Mouse (Mus musculus) T-helper 17 cell (primary cell): Measurements from ENCODE around the gene Olfr318.
"Not testable (repeated sequence)": the region's sequence is repeated elsewhere in the genome, so short reads cannot be mapped to it uniquely, and the experiment has no call there.

Source experiments
- in situ Hi-C, 2 experiments: fragments of 300-600 bp; cut with MboI, MseI; formaldehyde crosslinking; loops; 1 replicate in 1 of 2; 2 replicates in 1 of 2; pipeline ENCODE4 v1.15.1; 2025; ENCODE audit warnings: high pct_unique_total_duplicates in 2 of 2

Olfr318 gene

GRCm38 (mm10) chr11:58723914-58724313, at the start of gene Olfr318:
Gene Olfr318, minus strand, starts transcription at chr11:58724014.
- in situ Hi-C loops: loop anchor here in 1 of 2 experiments (5.0 kb wide), 1 partner anchor 42 kb away; the partner anchor contains the start of gene Olfr320

DNA sequence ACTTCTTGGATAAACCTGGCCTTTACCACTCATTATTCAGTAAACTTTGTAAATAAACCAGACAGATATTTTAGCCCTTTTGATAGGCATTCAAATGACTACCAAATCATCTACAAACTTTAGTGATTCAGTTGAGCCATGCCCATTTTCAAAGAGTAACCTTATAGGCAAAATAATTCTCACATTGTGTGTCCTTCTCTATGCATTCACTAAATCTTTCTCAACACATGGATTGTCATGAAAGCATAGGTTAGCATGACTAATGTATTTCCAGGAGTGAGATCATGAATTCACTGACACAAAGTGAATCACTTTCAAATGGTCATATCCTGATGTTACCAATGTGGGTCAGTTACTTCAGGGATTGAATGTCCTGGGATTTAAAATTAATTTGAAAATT, 49.1 kb upstream of the Olfr318 start, which contains the start of gene Olfr315:
TSS of gene Olfr315 (plus strand) at position 301 of the 400 bp plus-strand sequence.
- in situ Hi-C loops: no loop called here

DNA sequence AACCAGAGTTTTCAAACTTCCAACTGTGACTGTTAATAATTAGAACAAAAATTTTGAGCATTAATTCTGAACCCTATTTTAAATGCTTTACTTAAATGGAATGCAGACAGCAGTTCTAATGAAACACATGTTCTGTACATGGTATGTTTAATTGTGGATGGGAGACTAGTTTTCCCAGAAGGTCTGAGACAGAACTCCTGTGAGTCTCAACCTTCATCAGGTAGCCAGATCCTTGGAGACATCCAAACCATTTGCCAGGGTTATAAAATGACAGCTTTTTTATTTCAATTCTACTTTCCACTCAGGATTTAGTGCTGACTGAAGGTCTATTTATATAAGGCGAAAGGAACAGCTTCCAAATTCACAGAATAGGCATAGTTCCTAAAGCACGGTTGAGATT, 28.6 kb upstream of the Olfr318 start, which contains the start of gene Olfr316:
TSS of gene Olfr316 (plus strand) at position 301 of the 400 bp plus-strand sequence.
- in situ Hi-C loops: no loop called here

DNA sequence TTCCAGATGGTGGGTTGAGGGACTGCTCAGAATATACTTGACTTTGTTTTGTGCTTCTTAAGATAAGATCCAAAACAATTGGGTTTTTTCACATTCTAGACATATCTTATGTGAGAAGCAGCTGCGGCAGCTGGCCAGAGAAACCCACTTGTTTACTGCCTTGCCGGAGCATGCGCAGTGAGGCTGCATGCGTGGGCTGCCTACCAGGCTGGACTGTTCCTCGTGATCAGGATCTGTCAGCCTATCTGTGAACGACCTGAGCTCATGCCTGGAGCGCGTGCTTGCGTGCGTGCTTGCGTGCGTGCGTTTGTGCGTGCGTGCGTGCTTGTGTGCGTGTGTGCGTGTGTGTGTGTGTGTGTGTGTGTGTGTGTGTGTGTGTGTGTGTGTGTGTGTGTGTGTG, 27.3 kb upstream of the Olfr318 start:
- in situ Hi-C loops: not testable (repeated sequence)

DNA sequence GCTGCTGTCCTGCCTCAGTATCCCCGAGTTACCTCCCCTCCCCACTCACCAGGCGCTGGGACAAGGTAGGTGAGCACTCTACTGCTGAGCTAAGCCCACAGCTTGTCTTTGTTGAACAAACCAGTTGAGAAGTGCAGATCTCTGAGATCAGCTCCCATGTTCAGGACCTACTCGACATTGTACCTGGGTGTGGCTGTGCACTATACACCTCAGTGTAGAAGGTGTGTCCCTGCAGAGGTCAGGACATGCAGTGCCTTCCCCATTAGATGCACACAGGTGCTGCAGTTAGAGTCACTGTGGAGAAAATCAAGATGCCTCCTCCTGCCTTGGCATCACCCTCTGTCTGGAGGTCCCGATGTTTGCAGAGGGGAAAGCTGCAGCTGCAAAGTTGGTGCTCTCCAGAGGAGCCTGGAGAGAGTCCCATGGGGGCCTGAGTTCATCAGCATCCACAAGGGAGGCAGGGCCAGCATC, 15.0 kb upstream of the Olfr318 start, which contains the start of gene Olfr317:
TSS of gene Olfr317 (minus strand) at position 421 of the 471 bp plus-strand sequence.
- in situ Hi-C loops: no loop called here

DNA sequence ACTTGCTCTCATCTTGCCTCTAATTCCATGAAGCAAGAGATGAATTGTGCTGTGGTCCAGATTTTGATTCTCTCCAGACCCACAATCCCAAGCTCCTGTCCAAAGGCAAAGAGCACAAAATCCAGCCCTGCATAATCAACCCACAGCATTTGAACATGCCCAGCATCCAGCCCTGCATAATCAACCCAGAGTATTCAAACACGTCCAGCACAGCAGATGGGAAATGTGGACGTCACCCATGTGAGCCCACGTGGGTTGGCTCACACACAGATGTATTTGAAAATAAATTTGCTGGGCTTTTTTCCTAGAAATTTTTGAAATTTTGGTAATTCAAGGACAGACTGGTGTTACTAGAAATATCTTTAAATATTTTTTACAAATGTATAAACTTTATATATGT, 9.6 kb upstream of the Olfr318 start:
- in situ Hi-C loops: loop anchor here in 1 of 2 experiments (5.0 kb wide), 1 partner anchor 66 kb away; no protein-coding TSS in a partner anchor

GRCm38 (mm10) chr11:58727896-58728650, 4.3 kb upstream of the Olfr318 start:
- in situ Hi-C loops: not testable (repeated sequence)

DNA sequence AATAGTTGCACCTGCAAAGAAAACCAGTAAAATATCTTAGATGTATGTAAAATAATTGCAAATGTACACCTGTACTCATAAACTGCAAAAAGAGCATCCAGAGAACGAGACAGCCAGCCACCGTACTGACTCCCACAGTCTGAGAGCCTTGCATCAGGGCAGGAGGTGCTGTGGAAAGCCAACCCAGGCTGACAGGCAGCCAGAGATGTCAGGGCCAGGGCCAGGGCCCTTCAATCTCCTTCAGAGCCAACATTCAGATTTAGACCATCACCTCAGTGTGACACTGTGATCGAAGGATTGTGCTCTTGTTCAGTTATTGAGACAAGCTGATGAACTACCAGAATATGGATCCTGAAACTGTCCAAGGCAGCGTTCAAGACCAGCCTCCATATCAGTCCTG, 4.1 kb downstream of the Olfr318 start:
- in situ Hi-C loops: loop anchor here in 1 of 2 experiments (5.0 kb wide), 1 partner anchor 37 kb away; the partner anchor contains the start of gene Olfr320

DNA sequence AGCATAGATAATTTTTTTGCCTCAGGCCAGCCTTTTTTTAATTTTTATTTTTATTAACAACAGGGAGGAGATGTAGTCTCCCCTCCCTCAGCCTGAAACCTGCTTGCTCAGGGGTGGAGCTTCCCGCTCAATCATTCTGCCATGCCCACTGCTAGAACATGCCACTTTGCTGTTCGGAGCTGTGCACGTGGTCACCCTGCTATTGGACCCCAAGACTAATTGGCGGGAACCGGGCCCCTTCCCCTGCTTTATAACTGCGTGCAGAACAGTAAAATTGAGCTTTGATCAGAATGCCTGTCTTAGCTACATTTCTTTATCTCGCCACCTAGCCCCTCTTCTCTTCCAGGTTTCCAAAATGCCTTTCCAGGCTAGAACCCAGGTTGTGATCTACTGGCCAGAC, 6.1 kb downstream of the Olfr318 start:
- in situ Hi-C loops: not testable (repeated sequence)

DNA sequence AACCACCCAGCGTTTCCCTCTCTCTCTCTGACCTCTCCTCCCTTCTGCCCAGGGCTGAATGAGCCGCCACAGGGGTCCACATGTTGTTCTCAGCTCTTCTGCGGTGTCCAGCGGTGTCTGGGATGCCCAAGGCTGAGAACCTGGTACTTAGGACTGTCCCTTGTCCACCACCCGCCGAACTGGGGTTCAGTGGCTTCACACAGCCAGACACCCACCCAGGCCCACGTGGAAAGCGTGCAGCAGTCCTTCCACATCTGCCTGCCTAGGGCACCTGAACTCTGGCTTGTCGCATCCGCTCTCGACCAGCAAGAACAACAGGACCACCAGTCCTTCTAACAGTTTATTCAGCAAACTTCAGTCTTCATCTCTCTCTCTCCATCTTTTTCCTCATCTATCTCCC, 14.7 kb downstream of the Olfr318 start:
- in situ Hi-C loops: no loop called here

DNA sequence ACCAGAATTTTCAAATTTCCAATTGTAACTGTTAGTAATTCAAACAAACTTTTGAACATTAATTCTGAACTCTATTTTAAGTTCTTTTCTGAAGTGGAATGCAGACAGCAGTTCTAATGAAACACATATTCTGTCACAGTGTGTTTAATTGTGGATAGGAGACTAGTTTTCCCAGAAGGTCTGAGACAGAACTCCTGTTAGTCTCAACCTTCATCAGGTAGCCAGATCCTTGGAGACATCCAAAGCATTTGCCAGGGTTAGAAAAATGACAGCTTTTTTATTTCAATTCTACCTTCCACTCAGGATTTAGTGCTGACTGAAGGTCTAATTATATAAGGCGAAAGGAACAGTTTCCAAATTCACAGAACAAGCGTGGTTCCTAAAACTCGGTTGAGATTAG, 25.0 kb downstream of the Olfr318 start, which contains the start of gene Olfr319:
TSS of gene Olfr319 (plus strand) at position 301 of the 400 bp plus-strand sequence.
- in situ Hi-C loops: no loop called here

DNA sequence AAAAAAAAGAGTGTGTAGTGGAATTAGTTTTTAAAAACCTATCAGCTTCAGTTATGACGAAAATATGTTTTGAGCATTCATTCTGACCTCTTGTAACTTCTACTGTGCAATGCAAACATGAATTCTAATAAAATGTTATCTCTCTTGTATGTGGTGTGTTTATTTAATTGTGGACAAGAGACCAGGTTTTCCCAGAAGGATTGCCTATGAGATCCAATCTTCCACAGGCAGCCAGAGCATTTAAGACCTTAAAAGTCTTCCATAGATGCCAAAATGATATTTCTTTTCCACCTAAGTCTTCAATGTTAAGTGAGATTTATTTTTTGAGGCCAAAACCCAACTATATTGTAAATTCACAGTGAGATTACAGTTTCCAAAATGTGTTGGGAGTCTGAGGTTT, 43.0 kb downstream of the Olfr318 start, which contains the start of gene Olfr320:
TSS of gene Olfr320 (plus strand) at position 301 of the 400 bp plus-strand sequence.
- in situ Hi-C loops: loop anchor here in 1 of 2 experiments (5.0 kb wide), 1 partner anchor 42 kb away; the partner anchor contains the start of gene Olfr318

GRCm38 (mm10) chr11:58671825-58672224, 52.0 kb downstream of the Olfr318 start:
- in situ Hi-C loops: no loop called here

- in situ Hi-C loops: loop anchor here in 1 of 2 experiments (5.0 kb wide), 1 partner anchor 63 kb away; no protein-coding TSS in a partner anchor
These were observed 54.6 kb downstream of the Olfr318 start for GRCm38 (mm10) chr11:58669252-58669651.
